Mouse (Mus musculus) intestine, postnatal 0 days (tissue): ENCODE data around the gene Meioc. TPM values are rescaled to one million over a fixed set of nuclear protein-coding genes. Genes with fewer than 3 reads are reported as not detected.

Experiments
- ATAC-seq: fragments of 200-750 bp; cut with Nextera tagmentation; 2 replicates; pipeline ENCODE4 v1.8.0; 2017; ENCODE audit warnings: mild to moderate bottlenecking, moderate TSS enrichment, moderate library complexity
- H3K27ac ChIP-seq: fragments of 300-500 bp; sonication (generic); 2 replicates; pipeline ENCODE4 v1.5.1; 2014; ENCODE audit warnings: mild to moderate bottlenecking, low read depth, low read length, moderate library complexity
- H3K27me3 ChIP-seq: fragments of 300-500 bp; sonication (generic); replicated peaks from 2 replicates; pipeline ENCODE4 v1.6.1; 2014; ENCODE audit warnings: low read length, mixed read lengths; ENCODE audit not compliant: control insufficient read depth, insufficient read depth
- H3K36me3 ChIP-seq: fragments of 300-500 bp; sonication (generic); 2 replicates; pipeline ENCODE4 v1.6.1; 2014; ENCODE audit warnings: mild to moderate bottlenecking, moderate library complexity; ENCODE audit not compliant: control insufficient read depth, insufficient read depth
- H3K4me1 ChIP-seq: fragments of 300-500 bp; sonication (generic); replicated peaks from 2 replicates; pipeline ENCODE4 v1.6.1; 2014; ENCODE audit warnings: antibody characterized with exemption, low read length, mixed read lengths; ENCODE audit not compliant: control insufficient read depth, insufficient read depth
- H3K4me2 ChIP-seq: fragments of 300-500 bp; sonication (generic); replicated peaks from 2 replicates; pipeline ENCODE4 v1.6.1; 2014; ENCODE audit warnings: low read depth, mild to moderate bottlenecking, moderate library complexity
- H3K4me3 ChIP-seq: fragments of 300-500 bp; sonication (generic); 2 replicates; pipeline ENCODE4 v1.5.1; 2014; ENCODE audit warnings: low read depth, low read length
- H3K9ac ChIP-seq: fragments of 300-500 bp; sonication (generic); 2 replicates; pipeline ENCODE4 v1.6.1; 2014; ENCODE audit warnings: mild to moderate bottlenecking, low read depth, low read length
- H3K9me3 ChIP-seq: fragments of 300-500 bp; sonication (generic); 2 replicates; pipeline ENCODE4 v1.6.1; 2016; ENCODE audit warnings: mixed run types; ENCODE audit not compliant: control insufficient read depth
- CTCF ChIP-seq: sonication (generic); IDR thresholded peaks from 2 replicates; pipeline ENCODE4 v1.5.1; 2016; ENCODE audit warnings: low read depth, mild to moderate bottlenecking, control low read depth, antibody characterized with exemption, moderate library complexity
- WGBS: fragments of 180-500 bp; shearing (Covaris S2); extraction: QIAGEN DNeasy Blood & Tissue Kit; methylation state at CpG from one replicate; pipeline ENCODE4 v1.1.7; 2014; 5-methylcytosine and 5-hydroxymethylcytosine counted together
- polyA plus RNA-seq: library from polyadenylated mRNA; unstranded; fragments of >200 nt; fragmentation: Nextera tagmentation; extraction: Ambion mirVana; gene quantifications from 2 replicates; pipeline ENCODE4 v1.2.1, GENCODE M21; 2015

Gene Meioc
- polyA plus RNA-seq, 1 experiment from 2014 or later: 0.14 TPM

GRCm38 (mm10) chr11:102629375-102629774, 34.1 kb upstream of the Meioc start:
- Histone ChIP-seq H3K9ac (no peak overlapping the region), H3K36me3 (no peaks in the 10 kb centered on the region), H3K4me2 (no peak overlapping the region), H3K27me3 (no peaks in the 10 kb centered on the region), H3K27ac (no peak overlapping the region), H3K9me3 (no peaks in the 10 kb centered on the region), H3K4me3 (no peak overlapping the region), H3K4me1 (peaks cover 4% of the 10 kb centered on the region)
- no peak for TF ChIP-seq CTCF
- no peak for ATAC-seq
- 44% methylated on average over 8 of the region's 8 CpGs for WGBS

- no peaks in the 10 kb centered on the region for H3K9me3 ChIP-seq
- H3K4me3 ChIP-seq: no peak overlapping the region
- no peaks in the 10 kb centered on the region for H3K27me3 ChIP-seq
- no peak for ATAC-seq
- 38% methylated on average over 7 of the region's 7 CpGs for WGBS
- no peak overlapping the region for H3K4me2 ChIP-seq
- no peak overlapping the region for H3K27ac ChIP-seq
- H3K36me3 ChIP-seq: no peaks in the 10 kb centered on the region
- peaks cover 4% of the 10 kb centered on the region for H3K4me1 ChIP-seq
- no peak overlapping the region for H3K9ac ChIP-seq
- TF ChIP-seq CTCF: no peak
These were observed 32.8 kb upstream of the Meioc start for GRCm38 (mm10) chr11:102630731-102631130.

GRCm38 (mm10) chr11:102631203-102631602, 32.3 kb upstream of the Meioc start:
- no peaks in the 10 kb centered on the region for H3K27me3 ChIP-seq
- no peaks in the 10 kb centered on the region for H3K36me3 ChIP-seq
- no peak for ATAC-seq
- 45% methylated on average over 5 of the region's 5 CpGs for WGBS
- peaks cover 4% of the 10 kb centered on the region for H3K4me1 ChIP-seq
- no peak overlapping the region for H3K4me3 ChIP-seq
- TF ChIP-seq CTCF: no peak
- H3K27ac ChIP-seq: no peak overlapping the region
- no peak overlapping the region for H3K9ac ChIP-seq
- H3K4me2 ChIP-seq: no peak overlapping the region
- no peaks in the 10 kb centered on the region for H3K9me3 ChIP-seq

GRCm38 (mm10) chr11:102632725-102633124, 30.8 kb upstream of the Meioc start:
- H3K4me1 ChIP-seq: peaks cover 4% of the 10 kb centered on the region
- H3K9me3 ChIP-seq: no peaks in the 10 kb centered on the region
- peak overlapping the region; percentile 52 for H3K4me2 ChIP-seq
- no peak overlapping the region; the same call in 1 of the 2 replicates for H3K27ac ChIP-seq
- no peak for ATAC-seq
- no peak for TF ChIP-seq CTCF
- no peaks in the 10 kb centered on the region for H3K27me3 ChIP-seq
- H3K4me3 ChIP-seq: no peak overlapping the region
- H3K36me3 ChIP-seq: no peaks in the 10 kb centered on the region
- 28% methylated on average over 11 of the region's 13 CpGs for WGBS
- H3K9ac ChIP-seq: no peak overlapping the region

GRCm38 (mm10) chr11:102633379-102633778, 30.1 kb upstream of the Meioc start:
- ATAC-seq: peak; percentile 74
- H3K4me2 ChIP-seq: peak overlapping the region; percentile 52
- peak overlapping the region; percentile 6; the same call in 1 of the 2 replicates for H3K4me3 ChIP-seq
- TF ChIP-seq CTCF: no peak
- peaks cover 4% of the 10 kb centered on the region for H3K4me1 ChIP-seq
- no peaks in the 10 kb centered on the region for H3K27me3 ChIP-seq
- 19% methylated on average over 9 of the region's 9 CpGs for WGBS
- H3K9me3 ChIP-seq: no peaks in the 10 kb centered on the region
- no peak overlapping the region; the same call in 1 of the 2 replicates for H3K27ac ChIP-seq
- no peak overlapping the region for H3K9ac ChIP-seq
- H3K36me3 ChIP-seq: no peaks in the 10 kb centered on the region

GRCm38 (mm10) chr11:102636887-102637286, 26.6 kb upstream of the Meioc start:
- 38% methylated on average over 12 of the region's 12 CpGs for WGBS
- Histone ChIP-seq H3K4me3 (no peak overlapping the region), H3K27me3 (no peaks in the 10 kb centered on the region), H3K4me1 (peaks cover 4% of the 10 kb centered on the region), H3K9ac (no peak overlapping the region), H3K27ac (no peak overlapping the region), H3K9me3 (no peaks in the 10 kb centered on the region), H3K4me2 (no peak overlapping the region), H3K36me3 (no peaks in the 10 kb centered on the region)
- peak; percentile 68 for ATAC-seq
- TF ChIP-seq CTCF: no peak

GRCm38 (mm10) chr11:102643891-102644382, 19.6 kb upstream of the Meioc start:
- Histone ChIP-seq H3K4me3 (no peak overlapping the region), H3K36me3 (no peaks in the 10 kb centered on the region), H3K9me3 (no peaks in the 10 kb centered on the region), H3K27me3 (no peaks in the 10 kb centered on the region), H3K9ac (no peak overlapping the region), H3K4me2 (no peak overlapping the region), H3K27ac (peak overlapping the region; percentile 55), H3K4me1 (no peaks in the 10 kb centered on the region)
- peak; percentile 99 for ATAC-seq
- peak; percentile 50 for TF ChIP-seq CTCF
- 18% methylated on average over 10 of the region's 10 CpGs for WGBS
